19 mouse cellular contexts compared by ENCODE assay signal in genomic region chr2:158199281-158199680, GRCm38 (mm10). TPM values are rescaled to one million over a fixed set of nuclear protein-coding genes. Genes with fewer than 3 reads are reported as not detected.
A peak's percentile ranks its signal among the peaks of the same experiment; 100 is the strongest.
DNase-seq lines count a peak whose midpoint lies in the region; ATAC-seq and TF ChIP-seq lines count a peak whose summit lies in the region.
"Had no signal": no experiment of that assay in that cellular context is flagged by ENCODE, and none has a peak within 500 bp of the region (broad histone marks: within the 10 kb centered on the region; RNA-seq: fewer than 3 reads in every experiment).

No protein-coding gene starts in this region.

- H3K4me2 ChIP-seq in kidney, embryonic 16.5 days (replicated peaks; ENCODE audit: low read depth, low read length) = no peak overlapping the region
- H3K4me2 ChIP-seq in liver, postnatal 0 days (ENCODE audit: low read depth, low read length) = no peak overlapping the region
- H3K4me2 ChIP-seq: embryonic facial prominence, embryonic 12.5 days; limb, embryonic 13.5 days had no signal

- no peak overlapping the region for H3K4me3 ChIP-seq in kidney, embryonic 16.5 days (ENCODE audit: low read length)
- H3K4me3 ChIP-seq in liver, postnatal 0 days (ENCODE audit: low read depth, low read length) = no peak overlapping the region
- H3K4me3 ChIP-seq: embryonic facial prominence, embryonic 12.5 days; layer of hippocampus, adult 2 months; limb, embryonic 13.5 days had no signal

- no peak for TF ChIP-seq EP300 in liver, postnatal 0 days (IDR thresholded peaks at IDR 0.05; ENCODE audit: low read depth)

- no peak overlapping the region for H3K9ac ChIP-seq in kidney, embryonic 16.5 days (replicated peaks; ENCODE audit: low read length)
- H3K9ac ChIP-seq in liver, postnatal 0 days (replicated peaks) = no peak overlapping the region
- H3K9ac ChIP-seq: embryonic facial prominence, embryonic 12.5 days; limb, embryonic 13.5 days had no signal

- H3K27ac ChIP-seq in kidney, embryonic 16.5 days (ENCODE audit: low read length) = no peak overlapping the region
- no peak overlapping the region for H3K27ac ChIP-seq in liver, postnatal 0 days (ENCODE audit: low read depth)
- H3K27ac ChIP-seq: embryonic facial prominence, embryonic 12.5 days; layer of hippocampus, adult 2 months; limb, embryonic 13.5 days; stomach, postnatal 0 days had no signal

- DNase-seq in adrenal gland, postnatal 10 days = peak; percentile 58
- DNase-seq in adrenal gland, adult 8-10 months = no peak
- peak; percentile 43 for DNase-seq in kidney, adult 9 months
- peak; percentile 9 for DNase-seq in Muller cell, postnatal 12 days (ENCODE audit: inconsistent ontology term)
- peak; percentile 47 for DNase-seq in liver, postnatal 0 days
- DNase-seq in thymus, postnatal 14 days = no peak
- DNase-seq in spleen, adult 12 weeks (ENCODE audit: low spot score) = no peak
- DNase-seq: B cell, adult 2 months; cerebellum, adult 8-10 months had no signal

- 39% methylated on average over 3 of the region's 3 CpGs for WGBS in kidney, embryonic 16.5 days
- WGBS in liver, postnatal 0 days (ENCODE audit: insufficient replicate concordance) = 46% methylated on average over 3 of the region's 3 CpGs

- H3K9me3 ChIP-seq in kidney, embryonic 16.5 days (ENCODE audit: low read length) = no peaks in the 10 kb centered on the region
- no peaks in the 10 kb centered on the region for H3K9me3 ChIP-seq in liver, postnatal 0 days (ENCODE audit: low read length)
- H3K9me3 ChIP-seq: embryonic facial prominence, embryonic 12.5 days; limb, embryonic 13.5 days had no signal

- peaks cover 4% of the 10 kb centered on the region; the same call in 1 of the 2 replicates for H3K36me3 ChIP-seq in kidney, embryonic 16.5 days (ENCODE audit: insufficient read depth, low read length)
- H3K36me3 ChIP-seq in liver, postnatal 0 days (replicated peaks; ENCODE audit: insufficient read depth, low read length) = no peaks in the 10 kb centered on the region

- no peak for TF ChIP-seq CTCF in liver, postnatal 0 days (IDR thresholded peaks at IDR 0.05; ENCODE audit: low read depth)

- no peak for ATAC-seq in kidney, embryonic 16.5 days (ENCODE audit: low FRiP score, low TSS enrichment)
- ATAC-seq in liver, postnatal 0 days = peak; percentile 81
- ATAC-seq: forebrain, embryonic 14.5 days; hindbrain, embryonic 16.5 days had no signal

- H3K4me1 ChIP-seq in kidney, embryonic 16.5 days (ENCODE audit: insufficient read depth, low read length) = peaks cover 10% of the 10 kb centered on the region; the same call in 1 of the 2 replicates
- H3K4me1 ChIP-seq in liver, postnatal 0 days (ENCODE audit: insufficient read depth) = no peaks in the 10 kb centered on the region
- H3K4me1 ChIP-seq: embryonic facial prominence, embryonic 12.5 days; limb, embryonic 13.5 days had no signal

- H3K27me3 ChIP-seq in kidney, embryonic 16.5 days (ENCODE audit: insufficient read depth, low read length) = no peaks in the 10 kb centered on the region
- H3K27me3 ChIP-seq in liver, postnatal 0 days (ENCODE audit: insufficient read depth, low read length) = no peaks in the 10 kb centered on the region
- H3K27me3 ChIP-seq: limb, embryonic 13.5 days had no signal

RNA-seq across cellular contexts. Expression of gene D630003M21Rik, which starts 29.7 kb away (rescaled TPM):
- total RNA-seq in adrenal gland, postnatal 10 days (2021) = 1 to 10 TPM; 2.6 to 3.3 TPM
- 1 to 10 TPM; 1.4 to 7.8 (median 4.4) TPM for total RNA-seq in adrenal gland, adult 8-10 months (2022)
- polyA plus RNA-seq in kidney, embryonic 16.5 days (2015; fragmentation: Nextera tagmentation; extraction: Ambion mirVana) = 8.3 and 9.0 TPM in 2 replicates
- polyA plus RNA-seq in liver, postnatal 0 days (2015; fragmentation: Nextera tagmentation; extraction: Ambion mirVana) = 0.64 and 0.67 TPM in 2 replicates
- total RNA-seq: megakaryocyte-erythroid progenitor cell, adult 5-6 weeks; MEL had no signal

RNA-seq across cellular contexts. Expression of gene Tgm2, which starts 53.0 kb away (rescaled TPM):
- total RNA-seq in adrenal gland, postnatal 10 days (2021) = 10 to 100 TPM; 77.2 to 80.0 TPM
- total RNA-seq in adrenal gland, adult 8-10 months (2022) = 10 to 100 TPM; 58.1 to 75.3 (median 62.3) TPM
- 41.6 and 48.3 TPM in 2 replicates for polyA plus RNA-seq in kidney, embryonic 16.5 days (2015; fragmentation: Nextera tagmentation; extraction: Ambion mirVana)
- polyA plus RNA-seq in liver, postnatal 0 days (2015; fragmentation: Nextera tagmentation; extraction: Ambion mirVana) = 44.4 and 59.7 TPM in 2 replicates

RNA-seq across cellular contexts. Expression of gene Bpi, which starts 58.6 kb away (rescaled TPM):
- not detected for total RNA-seq in adrenal gland, postnatal 10 days (2021)
- total RNA-seq in adrenal gland, adult 8-10 months (2022) = not detected
- polyA plus RNA-seq in kidney, embryonic 16.5 days (2015; fragmentation: Nextera tagmentation; extraction: Ambion mirVana) = 0.18 TPM in 1 of 2 replicates, not detected in the other
- not detected in 2 replicates for polyA plus RNA-seq in liver, postnatal 0 days (2015; fragmentation: Nextera tagmentation; extraction: Ambion mirVana)
- total RNA-seq: heart, adult 18-20 months; layer of hippocampus, adult 2 months; megakaryocyte-erythroid progenitor cell, adult 5-6 weeks; MEL had no signal
- polyA plus RNA-seq: embryonic facial prominence, embryonic 12.5 days; forebrain, embryonic 14.5 days; hindbrain, embryonic 16.5 days; limb, embryonic 13.5 days; stomach, postnatal 0 days had no signal

Comparison
In these comparisons a context has a peak if more than half of its experiments do, and no peak if none do; other contexts are left out.
1. DNase-seq: peak in adrenal gland, postnatal 10 days (single experiment), kidney, adult 9 months (single experiment), Muller cell, postnatal 12 days (single experiment) and liver, postnatal 0 days (single experiment); none in adrenal gland, adult 8-10 months (single experiment), thymus, postnatal 14 days (single experiment) and spleen, adult 12 weeks (single experiment).